Mouse (Mus musculus) liver, embryonic 12.5 days (tissue): ENCODE measurements around the gene Tmem176a. TPM values are rescaled to one million over a fixed set of nuclear protein-coding genes. Genes with fewer than 3 reads are reported as not detected.

Experiments
- ATAC-seq: fragments of 200-750 bp; cut with Nextera tagmentation; 2 replicates; pipeline ENCODE4 v1.8.0; 2017; ENCODE audit warnings: moderate number of reproducible peaks, mild to moderate bottlenecking, moderate library complexity
- H3K27ac ChIP-seq: fragments of 300-500 bp; sonication (generic); 2 replicates; pipeline ENCODE4 v1.5.1; 2016; ENCODE audit warnings: mild to moderate bottlenecking
- H3K27me3 ChIP-seq: fragments of 300-500 bp; sonication (generic); replicated peaks from 2 replicates; pipeline ENCODE4 v1.6.1; 2016; ENCODE audit warnings: mild to moderate bottlenecking, moderate library complexity
- H3K36me3 ChIP-seq: fragments of 300-500 bp; sonication (generic); 2 replicates; pipeline ENCODE4 v1.6.1; 2016; ENCODE audit warnings: mild to moderate bottlenecking, moderate library complexity
- H3K4me1 ChIP-seq: fragments of 300-500 bp; sonication (generic); 2 replicates; pipeline ENCODE4 v1.6.1; 2016
- H3K4me2 ChIP-seq: fragments of 300-500 bp; sonication (generic); 2 replicates; pipeline ENCODE4 v1.6.1; 2016; ENCODE audit warnings: mild to moderate bottlenecking, moderate library complexity
- H3K4me3 ChIP-seq: fragments of 300-500 bp; sonication (generic); 2 replicates; pipeline ENCODE4 v1.5.1; 2016; ENCODE audit warnings: mild to moderate bottlenecking, moderate library complexity
- H3K9ac ChIP-seq: fragments of 300-500 bp; sonication (generic); 2 replicates; pipeline ENCODE4 v1.6.1; 2016; ENCODE audit warnings: mild to moderate bottlenecking, moderate library complexity
- H3K9me3 ChIP-seq: fragments of 300-500 bp; sonication (generic); replicated peaks from 2 replicates; pipeline ENCODE4 v1.6.1; 2016; ENCODE audit warnings: mild to moderate bottlenecking, moderate library complexity
- WGBS: fragments of 180-500 bp; shearing (Covaris S2); methylation state at CpG from one replicate; pipeline ENCODE4 v1.1.7; 2016; ENCODE audit not compliant: insufficient replicate concordance; 5-methylcytosine and 5-hydroxymethylcytosine counted together
- polyA plus RNA-seq: library from polyadenylated mRNA; unstranded; fragments of >200 nt; fragmentation: Nextera tagmentation; extraction: Ambion mirVana; gene quantifications from 2 replicates; pipeline ENCODE4 v1.2.1, GENCODE M21; 2016

Gene Tmem176a
- polyA plus RNA-seq, 1 experiment from 2014 or later, result 53.2 TPM

DNA sequence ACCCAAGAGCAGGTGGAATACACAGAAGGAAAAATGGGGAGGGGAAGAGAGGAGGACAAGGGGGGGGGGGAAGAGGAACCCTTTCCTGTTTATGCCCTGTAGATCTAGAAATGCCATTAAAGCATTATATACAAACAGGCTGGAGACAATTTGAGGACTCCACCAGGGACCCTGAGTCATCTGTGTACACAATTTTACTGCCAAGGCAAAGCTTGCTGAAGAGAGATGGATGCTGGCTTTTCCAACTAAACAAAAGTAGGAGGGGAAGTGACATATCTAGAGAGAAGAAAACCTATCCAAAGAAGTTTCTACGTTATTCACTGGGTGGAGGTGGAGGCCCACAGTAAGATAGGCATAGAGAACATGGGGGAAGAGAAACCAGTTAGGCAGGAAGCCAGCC lies 10.5 kb upstream of the Tmem176a start:
- Histone ChIP-seq H3K4me1 (peaks cover 7% of the 10 kb centered on the region; the same call in 1 of the 2 replicates), H3K27me3 (no peaks in the 10 kb centered on the region), H3K4me2 (no peak overlapping the region), H3K27ac (no peak overlapping the region), H3K36me3 (peaks cover 25% of the 10 kb centered on the region), H3K9ac (no peak overlapping the region), H3K4me3 (no peak overlapping the region), H3K9me3 (no peaks in the 10 kb centered on the region)
- 26% methylated on average over 1 of the region's 1 CpGs for WGBS
- no peak for ATAC-seq

DNA sequence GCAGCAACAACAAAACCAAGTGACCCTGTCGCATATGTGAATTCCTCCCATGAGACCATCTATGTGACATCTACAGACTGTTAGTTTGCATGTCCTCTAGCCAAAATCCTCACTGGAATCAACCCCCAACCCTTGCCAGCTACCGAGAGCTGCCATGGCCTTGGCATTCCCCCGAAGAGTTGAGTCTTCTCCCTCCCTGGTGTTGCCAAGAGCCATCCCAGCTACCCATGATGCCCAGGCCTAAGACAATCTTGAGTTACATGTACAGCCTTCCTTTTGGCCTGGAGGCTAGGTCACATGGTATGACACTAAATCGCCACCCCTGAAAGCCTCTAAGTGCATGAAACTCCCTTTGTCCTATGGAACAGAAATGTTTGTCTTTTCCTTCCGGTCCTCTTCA lies 9.6 kb upstream of the Tmem176a start:
- Histone ChIP-seq H3K36me3 (peaks cover 33% of the 10 kb centered on the region), H3K9me3 (no peaks in the 10 kb centered on the region), H3K4me2 (no peak overlapping the region), H3K27ac (no peak overlapping the region), H3K4me3 (no peak overlapping the region), H3K27me3 (no peaks in the 10 kb centered on the region), H3K9ac (no peak overlapping the region), H3K4me1 (peaks cover 7% of the 10 kb centered on the region; the same call in 1 of the 2 replicates)
- no peak for ATAC-seq
- 83% methylated on average over 5 of the region's 5 CpGs for WGBS

DNA sequence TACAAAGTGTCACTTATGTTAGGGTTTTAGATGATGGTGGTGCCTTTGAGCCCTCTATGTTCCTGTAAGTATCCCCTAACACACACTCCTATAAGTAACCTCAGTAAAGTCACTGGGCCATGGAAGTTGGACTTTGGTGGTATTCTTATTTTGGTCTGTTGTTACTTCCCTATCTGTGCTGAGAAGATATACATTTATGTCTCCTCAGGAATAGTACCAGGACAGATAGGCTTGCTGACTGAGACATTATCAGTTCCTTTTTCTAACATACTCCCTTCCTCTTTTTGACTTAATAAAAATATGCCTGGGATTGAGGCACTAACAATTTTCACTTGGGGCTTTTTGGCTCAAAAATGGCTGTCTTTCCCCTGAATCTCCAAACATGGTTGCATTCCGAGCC lies 8.3 kb upstream of the Tmem176a start:
- 71% methylated on average over 1 of the region's 1 CpGs for WGBS
- no peak for ATAC-seq

GRCm38 (mm10) chr6:48833515-48833914 lies 7.2 kb upstream of the Tmem176a start:
- WGBS, result 50% methylated on average over 4 of the region's 4 CpGs
- H3K36me3 ChIP-seq, result peaks cover 42% of the 10 kb centered on the region
- H3K9me3 ChIP-seq, result no peaks in the 10 kb centered on the region

More for the DNA sequence above, 8.3 kb upstream of the Tmem176a start:
- H3K4me1 ChIP-seq, result peaks cover 7% of the 10 kb centered on the region; the same call in 1 of the 2 replicates
- no peaks in the 10 kb centered on the region for H3K27me3 ChIP-seq
- H3K9me3 ChIP-seq, result no peaks in the 10 kb centered on the region
- H3K4me2 ChIP-seq, result no peak overlapping the region
- H3K4me3 ChIP-seq, result no peak overlapping the region
- no peak overlapping the region for H3K9ac ChIP-seq
- H3K36me3 ChIP-seq, result peaks cover 38% of the 10 kb centered on the region
- H3K27ac ChIP-seq, result no peak overlapping the region

GRCm38 (mm10) chr6:48835241-48835640 lies 5.5 kb upstream of the Tmem176a start:
- peaks cover 9% of the 10 kb centered on the region for H3K4me1 ChIP-seq
- ATAC-seq, result no peak
- no peaks in the 10 kb centered on the region for H3K9me3 ChIP-seq
- no peak overlapping the region for H3K4me3 ChIP-seq
- WGBS, result 72% methylated on average over 5 of the region's 5 CpGs
- H3K27ac ChIP-seq, result no peak overlapping the region
- H3K4me2 ChIP-seq, result no peak overlapping the region
- H3K9ac ChIP-seq, result no peak overlapping the region
- peaks cover 42% of the 10 kb centered on the region for H3K36me3 ChIP-seq
- no peaks in the 10 kb centered on the region for H3K27me3 ChIP-seq

More at GRCm38 (mm10) chr6:48833515-48833914, 7.2 kb upstream of the Tmem176a start:
- Histone ChIP-seq H3K4me2 (no peak overlapping the region), H3K4me1 (peaks cover 7% of the 10 kb centered on the region; the same call in 1 of the 2 replicates), H3K9ac (no peak overlapping the region), H3K4me3 (no peak overlapping the region), H3K27me3 (no peaks in the 10 kb centered on the region), H3K27ac (no peak overlapping the region)
- no peak for ATAC-seq

GRCm38 (mm10) chr6:48836146-48836545 lies 4.6 kb upstream of the Tmem176a start:
- Histone ChIP-seq H3K9ac (no peak overlapping the region), H3K4me1 (peaks cover 14% of the 10 kb centered on the region; the same call in 1 of the 2 replicates), H3K27me3 (no peaks in the 10 kb centered on the region), H3K27ac (no peak overlapping the region), H3K4me2 (no peak overlapping the region), H3K36me3 (peaks cover 42% of the 10 kb centered on the region), H3K9me3 (no peaks in the 10 kb centered on the region), H3K4me3 (no peak overlapping the region)
- 77% methylated on average over 5 of the region's 5 CpGs for whole genome bisulfite sequencing
- no peak for ATAC-seq

- Histone ChIP-seq H3K4me2 (no peak overlapping the region), H3K36me3 (peaks cover 42% of the 10 kb centered on the region), H3K9me3 (no peaks in the 10 kb centered on the region), H3K4me1 (peaks cover 22% of the 10 kb centered on the region; the same call in 1 of the 2 replicates), H3K4me3 (no peak overlapping the region), H3K27me3 (no peaks in the 10 kb centered on the region), H3K27ac (no peak overlapping the region), H3K9ac (no peak overlapping the region)
- no peak for ATAC-seq
- 72% methylated on average over 7 of the region's 7 CpGs for WGBS
These were observed 3.2 kb upstream of the Tmem176a start for GRCm38 (mm10) chr6:48837516-48837915.

DNA sequence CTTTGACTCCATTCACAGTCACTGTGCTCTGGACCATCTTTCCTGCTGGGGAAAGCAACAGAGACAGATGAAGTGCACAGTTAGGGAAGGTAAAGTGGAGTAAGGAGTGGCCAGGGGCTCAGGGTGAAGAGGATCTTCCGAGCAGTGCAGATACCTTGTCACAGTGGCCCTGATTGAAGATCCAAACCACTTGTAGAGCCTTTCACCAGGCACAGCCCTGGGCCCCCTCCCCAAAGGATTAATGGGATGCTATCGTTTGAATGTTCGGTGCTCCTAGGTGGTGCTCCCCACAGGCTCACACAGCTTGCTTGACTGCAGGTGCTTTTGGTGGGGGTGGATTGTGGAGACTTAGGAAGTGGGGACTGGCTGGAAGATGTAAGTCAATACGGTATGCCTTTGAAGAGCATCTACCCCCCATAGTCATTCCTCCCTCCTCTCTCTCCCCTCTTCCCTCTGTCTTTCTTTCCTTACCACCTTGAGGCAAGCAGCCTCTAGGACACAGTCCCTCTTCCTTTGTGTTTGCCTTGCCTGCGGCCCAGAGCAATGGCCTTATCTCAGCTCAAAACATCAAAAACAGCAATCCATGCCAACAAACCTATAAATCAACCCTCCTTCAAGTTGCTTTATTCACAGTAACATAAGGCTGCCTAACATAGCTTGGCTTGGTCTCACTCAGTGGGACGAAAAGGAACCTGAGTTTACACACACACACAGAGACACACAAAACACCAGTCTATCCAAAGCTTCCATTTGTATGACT lies 2.2 kb upstream of the Tmem176a start:
- ATAC-seq, result no peak
- peak overlapping the region; percentile 53; the same call in 1 of the 2 replicates for H3K4me2 ChIP-seq
- no peak overlapping the region for H3K9ac ChIP-seq
- H3K4me1 ChIP-seq, result peaks cover 22% of the 10 kb centered on the region; the same call in 1 of the 2 replicates
- H3K9me3 ChIP-seq, result no peaks in the 10 kb centered on the region
- peaks cover 38% of the 10 kb centered on the region for H3K36me3 ChIP-seq
- no peaks in the 10 kb centered on the region for H3K27me3 ChIP-seq
- 63% methylated on average over 6 of the region's 6 CpGs for WGBS
- no peak overlapping the region for H3K4me3 ChIP-seq
- H3K27ac ChIP-seq, result no peak overlapping the region

- 19% methylated on average over 6 of the region's 6 CpGs for WGBS
- peak; percentile 78 for ATAC-seq
- peaks cover 22% of the 10 kb centered on the region; the same call in 1 of the 2 replicates for H3K4me1 ChIP-seq
These were observed 380 bp downstream of the Tmem176a start, which contains the start of gene Tmem176b for GRCm38 (mm10) chr6:48840973-48841625. Gene Tmem176b (minus strand): TSS chr6:48841496.

DNA sequence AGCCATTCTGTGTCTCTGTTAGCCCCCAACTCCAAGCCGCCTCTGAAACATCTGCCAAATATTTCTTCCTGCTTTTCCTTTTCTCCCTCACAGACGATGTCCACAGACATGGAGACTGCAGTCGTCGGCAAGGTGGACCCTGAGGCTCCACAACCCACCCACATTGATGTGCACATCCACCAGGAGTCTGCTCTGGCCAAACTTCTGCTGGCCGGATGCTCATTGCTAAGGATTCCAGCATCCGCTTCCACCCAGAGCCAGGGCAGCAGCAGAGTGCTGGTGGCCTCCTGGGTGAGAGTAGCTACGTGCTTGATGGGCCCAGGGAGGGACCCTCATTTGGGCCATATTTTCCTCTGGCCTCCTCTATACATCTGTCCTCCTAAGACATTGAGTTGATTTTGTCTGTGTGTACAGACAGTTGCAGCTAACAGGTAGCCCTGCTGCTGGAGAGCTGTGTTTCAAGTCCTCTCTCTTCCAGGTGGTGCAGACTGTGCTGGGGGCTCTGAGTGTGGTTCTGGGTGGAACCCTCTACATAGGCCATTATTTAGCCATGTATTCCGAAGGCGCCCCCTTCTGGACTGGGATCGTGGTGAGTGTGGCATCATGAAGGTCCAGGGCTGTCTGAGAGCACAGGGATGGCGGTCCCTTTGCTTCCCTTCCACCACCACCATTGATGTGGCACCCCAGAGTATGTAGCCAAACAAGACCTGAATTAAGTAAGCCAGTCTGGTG lies 1.6 kb downstream of the Tmem176a start:
- ATAC-seq, result no peak
- Histone ChIP-seq H3K4me1 (peaks cover 22% of the 10 kb centered on the region; the same call in 1 of the 2 replicates), H3K4me2 (peak overlapping the region; percentile 53), H3K27ac (peak overlapping the region; percentile 27; the same call in 1 of the 2 replicates), H3K36me3 (peaks cover 26% of the 10 kb centered on the region), H3K27me3 (no peaks in the 10 kb centered on the region), H3K9me3 (no peaks in the 10 kb centered on the region), H3K9ac (peak overlapping the region; percentile 28; the same call in 1 of the 2 replicates), H3K4me3 (peak overlapping the region; percentile 41)
- WGBS, result 57% methylated on average over 11 of the region's 11 CpGs

More at GRCm38 (mm10) chr6:48840973-48841625, 380 bp downstream of the Tmem176a start, which contains the start of gene Tmem176b:
- peak within 1 kb of the TSS; percentile 41 for H3K4me3 ChIP-seq
- peak within 1 kb of the TSS; percentile 53 for H3K4me2 ChIP-seq
- H3K27me3 ChIP-seq, result no peaks in the 10 kb centered on the region
- peak within 1 kb of the TSS; percentile 59 for H3K27ac ChIP-seq
- H3K9ac ChIP-seq, result peak within 1 kb of the TSS; percentile 28
- peaks cover 30% of the 10 kb centered on the region for H3K36me3 ChIP-seq
- H3K9me3 ChIP-seq, result no peaks in the 10 kb centered on the region

DNA sequence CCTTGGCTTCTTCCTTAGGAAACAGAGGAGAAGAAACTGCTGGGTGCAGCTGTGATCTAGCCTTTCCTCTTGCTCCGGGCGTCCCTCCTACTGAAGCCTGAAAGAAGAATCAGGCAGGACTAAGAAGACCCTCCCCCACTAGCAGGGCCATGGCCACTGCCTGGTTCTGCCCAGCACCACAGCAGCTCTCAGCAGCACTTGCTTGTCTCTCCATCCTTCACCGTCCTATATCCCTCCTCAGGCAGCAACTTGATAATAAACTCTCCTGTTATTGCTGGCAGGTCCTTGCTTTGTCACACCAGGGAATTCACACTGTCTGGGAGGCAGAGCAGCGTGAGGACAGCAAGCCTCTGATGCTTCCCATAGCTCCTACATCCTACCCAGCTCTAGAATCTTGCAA lies 4.4 kb downstream of the Tmem176a start:
- Histone ChIP-seq H3K27ac (no peak overlapping the region), H3K9me3 (no peaks in the 10 kb centered on the region), H3K27me3 (0 out of 2 replicates have a peak, but pooled peaks cover 4% of the 10 kb centered on the region), H3K4me2 (no peak overlapping the region), H3K4me3 (no peak overlapping the region), H3K4me1 (peaks cover 13% of the 10 kb centered on the region; the same call in 1 of the 2 replicates), H3K9ac (no peak overlapping the region), H3K36me3 (peaks cover 20% of the 10 kb centered on the region)
- 69% methylated on average over 4 of the region's 4 CpGs for WGBS
- ATAC-seq, result no peak
